Mouse (Mus musculus) hindbrain, embryonic 14.5 days (tissue): ENCODE results near the gene Gsdma2. TPM values are rescaled to one million over a fixed set of nuclear protein-coding genes. Genes with fewer than 3 reads are reported as not detected.
"Not testable (repeated sequence)": the region's sequence is repeated elsewhere in the genome, so short reads cannot be mapped to it uniquely, and the experiment has no call there.

Source experiments
- ATAC-seq: fragments of 200-750 bp; cut with Nextera tagmentation; 2 replicates; pipeline ENCODE4 v1.8.0; 2017; ENCODE audit warnings: moderate number of reproducible peaks, mild to moderate bottlenecking, moderate TSS enrichment, moderate library complexity; ENCODE audit not compliant: low FRiP score
- DNase-seq: peaks from one replicate; pipeline ENCODE4 v3.0.0-alpha.2; 2015; ENCODE audit warnings: low spot score
- H3K27ac ChIP-seq: fragments of 300-500 bp; sonication (generic); 2 replicates; pipeline ENCODE4 v1.5.1; 2014; ENCODE audit warnings: mild to moderate bottlenecking, moderate library complexity
- H3K27me3 ChIP-seq: fragments of 300-500 bp; sonication (generic); 2 replicates; pipeline ENCODE4 v1.6.1; 2014; ENCODE audit warnings: mild to moderate bottlenecking, low read length, mixed read lengths; ENCODE audit not compliant: control insufficient read depth, insufficient read depth
- H3K36me3 ChIP-seq: fragments of 300-500 bp; sonication (generic); replicated peaks from 2 replicates; pipeline ENCODE4 v1.6.1; 2014; ENCODE audit not compliant: control insufficient read depth, insufficient read depth
- H3K4me1 ChIP-seq: fragments of 300-500 bp; sonication (generic); replicated peaks from 2 replicates; pipeline ENCODE4 v1.6.1; 2014; ENCODE audit warnings: antibody characterized with exemption, low read length, mixed read lengths; ENCODE audit not compliant: control insufficient read depth, insufficient read depth
- H3K4me2 ChIP-seq: fragments of 300-500 bp; sonication (generic); replicated peaks from 2 replicates; pipeline ENCODE4 v1.6.1; 2014; ENCODE audit warnings: mild to moderate bottlenecking, moderate library complexity
- H3K4me3 ChIP-seq: fragments of 300-500 bp; sonication (generic); replicated peaks from 2 replicates; pipeline ENCODE4 v1.5.1; 2014; ENCODE audit warnings: mild to moderate bottlenecking, low read length
- H3K9ac ChIP-seq: fragments of 300-500 bp; sonication (generic); 2 replicates; pipeline ENCODE4 v1.6.1; 2014
- H3K9me3 ChIP-seq: fragments of 300-500 bp; sonication (generic); 2 replicates; pipeline ENCODE4 v1.6.1; 2016; ENCODE audit warnings: low read length; ENCODE audit not compliant: control insufficient read depth
- WGBS: fragments of 180-500 bp; shearing (Covaris S2); extraction: QIAGEN DNeasy Blood & Tissue Kit; methylation state at CpG from one replicate; pipeline ENCODE4 v1.1.7; 2014; 5-methylcytosine and 5-hydroxymethylcytosine counted together
- polyA plus RNA-seq: library from polyadenylated mRNA; unstranded; fragments of >200 nt; fragmentation: Nextera tagmentation; extraction: Ambion mirVana; gene quantifications from 2 replicates; pipeline ENCODE4 v1.2.1, GENCODE M21; 2014

Gene Gsdma2
- polyA plus RNA-seq: not detected in 2 replicates

GRCm38 (mm10) chr11:98646459-98646858 is at the start of gene Gsdma2:
Gene Gsdma2 (plus strand): TSS chr11:98646759.
- no peaks in the 10 kb centered on the region for H3K9me3 ChIP-seq
- no peaks in the 10 kb centered on the region for H3K36me3 ChIP-seq
- H3K27ac ChIP-seq: no peak within 1 kb of the TSS
- DNase-seq (no peak), ATAC-seq (no peak)
- WGBS: 65% methylated on average over 2 of the region's 2 CpGs
- no peaks in the 10 kb centered on the region; the same call in 1 of the 2 replicates for H3K27me3 ChIP-seq
- H3K9ac ChIP-seq: no peak within 1 kb of the TSS
- H3K4me2 ChIP-seq: no peak within 1 kb of the TSS
- no peak within 1 kb of the TSS for H3K4me3 ChIP-seq
- H3K4me1 ChIP-seq: no peaks in the 10 kb centered on the region

GRCm38 (mm10) chr11:98597363-98597762 is 49.2 kb upstream of the Gsdma2 start:
- H3K9me3 ChIP-seq: no peaks in the 10 kb centered on the region
- H3K9ac ChIP-seq: no peak overlapping the region
- no peaks in the 10 kb centered on the region for H3K36me3 ChIP-seq
- no peak overlapping the region for H3K4me3 ChIP-seq
- ATAC-seq (no peak), DNase-seq (peak; percentile 52)
- H3K4me1 ChIP-seq: no peaks in the 10 kb centered on the region
- H3K27ac ChIP-seq: no peak overlapping the region
- 43% methylated on average over 6 of the region's 6 CpGs for WGBS
- no peak overlapping the region for H3K4me2 ChIP-seq
- H3K27me3 ChIP-seq: peaks cover 10% of the 10 kb centered on the region; the same call in 1 of the 2 replicates

- Histone ChIP-seq H3K4me3 (no peak within 1 kb of the TSS), H3K4me2 (no peak within 1 kb of the TSS), H3K27me3 (peaks cover 10% of the 10 kb centered on the region; the same call in 1 of the 2 replicates), H3K36me3 (no peaks in the 10 kb centered on the region), H3K9ac (no peak within 1 kb of the TSS), H3K27ac (no peak within 1 kb of the TSS), H3K9me3 (no peaks in the 10 kb centered on the region), H3K4me1 (no peaks in the 10 kb centered on the region)
- ATAC-seq (no peak), DNase-seq (no peak)
- 83% methylated on average over 8 of the region's 8 CpGs for WGBS
Measured at GRCm38 (mm10) chr11:98597991-98598390, 48.6 kb upstream of the Gsdma2 start, which contains the start of gene Lrrc3c. Gene Lrrc3c (plus strand): TSS chr11:98598291.

GRCm38 (mm10) chr11:98598851-98599290 is 47.7 kb upstream of the Gsdma2 start:
- no peaks in the 10 kb centered on the region for H3K36me3 ChIP-seq
- ATAC-seq: no peak
- no peak for DNase-seq
- 65% methylated on average over 18 of the region's 18 CpGs for WGBS
- no peak overlapping the region for H3K4me2 ChIP-seq
- H3K4me3 ChIP-seq: no peak overlapping the region
- H3K9ac ChIP-seq: no peak overlapping the region
- H3K4me1 ChIP-seq: no peaks in the 10 kb centered on the region
- no peaks in the 10 kb centered on the region for H3K9me3 ChIP-seq
- H3K27ac ChIP-seq: no peak overlapping the region
- H3K27me3 ChIP-seq: peaks cover 7% of the 10 kb centered on the region; the same call in 1 of the 2 replicates

GRCm38 (mm10) chr11:98599291-98599690 is 47.3 kb upstream of the Gsdma2 start:
- WGBS: 42% methylated on average over 18 of the region's 18 CpGs
- no peak overlapping the region for H3K4me2 ChIP-seq
- no peak for DNase-seq
- no peak for ATAC-seq
- H3K4me1 ChIP-seq: no peaks in the 10 kb centered on the region
- H3K27ac ChIP-seq: no peak overlapping the region
- peaks cover 7% of the 10 kb centered on the region; the same call in 1 of the 2 replicates for H3K27me3 ChIP-seq
- no peaks in the 10 kb centered on the region for H3K36me3 ChIP-seq
- H3K9me3 ChIP-seq: no peaks in the 10 kb centered on the region
- no peak overlapping the region for H3K4me3 ChIP-seq
- no peak overlapping the region for H3K9ac ChIP-seq

- peak overlapping the region; percentile 20; the same call in 1 of the 2 replicates for H3K9ac ChIP-seq
- no peaks in the 10 kb centered on the region for H3K9me3 ChIP-seq
- no peak overlapping the region for H3K27ac ChIP-seq
- WGBS: 1% methylated on average over 20 of the region's 20 CpGs
- no peak for ATAC-seq
- H3K4me2 ChIP-seq: peak overlapping the region; percentile 42
- no peaks in the 10 kb centered on the region for H3K36me3 ChIP-seq
- DNase-seq: no peak
- H3K4me1 ChIP-seq: no peaks in the 10 kb centered on the region
- peak overlapping the region; percentile 18 for H3K4me3 ChIP-seq
- H3K27me3 ChIP-seq: peaks cover 7% of the 10 kb centered on the region; the same call in 1 of the 2 replicates
Measured at GRCm38 (mm10) chr11:98602090-98602690, 44.4 kb upstream of the Gsdma2 start.

- no peak for ATAC-seq
- 0 out of 2 replicates have a peak, but pooled peaks cover under 1% of the 10 kb centered on the region for H3K27me3 ChIP-seq
- 85% methylated on average over 2 of the region's 2 CpGs for WGBS
- no peaks in the 10 kb centered on the region for H3K4me1 ChIP-seq
- H3K9me3 ChIP-seq: no peaks in the 10 kb centered on the region
- H3K4me3 ChIP-seq: no peak overlapping the region
- no peak overlapping the region for H3K9ac ChIP-seq
- H3K4me2 ChIP-seq: no peak overlapping the region
- no peaks in the 10 kb centered on the region for H3K36me3 ChIP-seq
- no peak overlapping the region for H3K27ac ChIP-seq
- no peak for DNase-seq
Measured at GRCm38 (mm10) chr11:98603953-98604352, 42.6 kb upstream of the Gsdma2 start.

- H3K27ac ChIP-seq, H3K27me3 ChIP-seq, H3K4me1 ChIP-seq, H3K9me3 ChIP-seq, H3K4me2 ChIP-seq, H3K36me3 ChIP-seq, DNase-seq, H3K9ac ChIP-seq, H3K4me3 ChIP-seq, ATAC-seq: not testable (repeated sequence)
- 72% methylated on average over 6 of the region's 6 CpGs for WGBS
Measured at GRCm38 (mm10) chr11:98604911-98605310, 41.6 kb upstream of the Gsdma2 start.

- Histone ChIP-seq H3K9ac (no peak overlapping the region), H3K4me1 (no peaks in the 10 kb centered on the region), H3K4me2 (no peak overlapping the region), H3K27me3 (no peaks in the 10 kb centered on the region), H3K9me3 (no peaks in the 10 kb centered on the region), H3K27ac (no peak overlapping the region), H3K36me3 (no peaks in the 10 kb centered on the region), H3K4me3 (no peak overlapping the region)
- 4% methylated on average over 3 of the region's 3 CpGs for WGBS
- DNase-seq: peak; percentile 76
- ATAC-seq: no peak
Measured at GRCm38 (mm10) chr11:98606763-98607162, 39.8 kb upstream of the Gsdma2 start.
